Mouse (Mus musculus) G1E (cell line): Measurements from ENCODE around the gene Ugt1a10. TPM values are rescaled to one million over a fixed set of nuclear protein-coding genes. Genes with fewer than 3 reads are reported as not detected.

Source experiments
- ATAC-seq: 2 replicates; pipeline ENCODE4 v1.8.0; 2016; ENCODE audit warnings: mild to moderate bottlenecking; ENCODE audit not compliant: insufficient number of reproducible peaks, poor library complexity, low FRiP score, severe bottlenecking; ENCODE audit errors: extremely low read depth
- DNase-seq: peaks from one replicate; pipeline ENCODE4 v3.0.0; 2012; ENCODE audit warnings: low spot score
- H3K27me3 ChIP-seq: 2 replicates; pipeline ENCODE4 v1.6.1; 2012; ENCODE audit warnings: mild to moderate bottlenecking, low read length, inconsistent platforms; ENCODE audit not compliant: insufficient read depth
- H3K36me3 ChIP-seq: replicated peaks from 2 replicates; pipeline ENCODE3; 2012; ENCODE audit warnings: mild to moderate bottlenecking, inconsistent platforms
- H3K4me1 ChIP-seq: 2 replicates; pipeline ENCODE4 v1.6.1; 2012; ENCODE audit warnings: low read depth, low read length, inconsistent platforms, mixed read lengths; ENCODE audit not compliant: insufficient read depth
- H3K4me3 ChIP-seq: 2 replicates; pipeline ENCODE4 v1.5.1; 2012; ENCODE audit warnings: low read depth, mild to moderate bottlenecking, inconsistent platforms, low read length, moderate library complexity, mixed read lengths
- H3K9me3 ChIP-seq: replicated peaks from 2 replicates; pipeline ENCODE4 v1.6.1; 2012; ENCODE audit warnings: inconsistent platforms
- CTCF ChIP-seq: IDR thresholded peaks from 2 replicates; pipeline ENCODE4 v1.5.1; 2012; ENCODE audit warnings: low read depth, low read length, inconsistent platforms, mixed read lengths
- GATA1 ChIP-seq: IDR thresholded peaks from 2 replicates; pipeline ENCODE4 v1.6.1; 2012; ENCODE audit warnings: borderline replicate concordance, low read length, inconsistent platforms, mixed read lengths
- GATA2 ChIP-seq: IDR thresholded peaks from 2 replicates; pipeline ENCODE4 v1.6.1; 2012; ENCODE audit warnings: low read depth, low read length, inconsistent platforms, borderline replicate concordance
- POLR2AphosphoS5 ChIP-seq: IDR thresholded peaks from 2 replicates; pipeline ENCODE4 v1.6.1; 2012; ENCODE audit warnings: low read depth, low read length, inconsistent platforms; ENCODE audit not compliant: insufficient replicate concordance
- TAL1 ChIP-seq: conservative IDR thresholded peaks from 2 replicates; pipeline ENCODE4 v1.6.1; 2012; ENCODE audit warnings: low read depth, low read length, inconsistent platforms, mixed read lengths
- polyA plus RNA-seq: library from polyadenylated mRNA; stranded (reverse); fragments of >175 nt; gene quantifications from 2 replicates; pipeline ENCODE4 v1.2.3, GENCODE M21; 2012
- total RNA-seq, 2 experiments: library from RNA; stranded (forward) in 1 of 2; stranded (reverse) in 1 of 2; fragments of 200-1000 nt in 1 of 2; fragments of >200 nt in 1 of 2; fragmentation: Nextera tagmentation in 1 of 2; gene quantifications; 2 replicates each; pipeline ENCODE4 v1.2.3; 2014 to 2017

The Ugt1a10 gene
- total and polyA plus RNA-seq, 3 experiments = 0.05 TPM; not detected in 2

GRCm38 (mm10) chr1:88225741-88226140, 170.6 kb downstream of the Ugt1a10 start:
- ATAC-seq = no peak
- no peaks in the 10 kb centered on the region for H3K9me3 ChIP-seq

GRCm38 (mm10) chr1:88226670-88227379, 171.6 kb downstream of the Ugt1a10 start, which contains the start of gene Mroh2a:
TSS of gene Mroh2a (plus strand) at chr1:88226986.
- ATAC-seq = no peak
- H3K4me3 ChIP-seq = no peak within 1 kb of the TSS
- no peak for DNase-seq
- no peaks in the 10 kb centered on the region for H3K4me1 ChIP-seq
- no peaks in the 10 kb centered on the region for H3K9me3 ChIP-seq
- TF ChIP-seq TAL1 (no peak), GATA2 (no peak), GATA1 (no peak), CTCF (no peak), POLR2AphosphoS5 (no peak)
- no peaks in the 10 kb centered on the region for H3K36me3 ChIP-seq
- no peaks in the 10 kb centered on the region for H3K27me3 ChIP-seq

More at GRCm38 (mm10) chr1:88225741-88226140, 170.6 kb downstream of the Ugt1a10 start:
- no peak for TF ChIP-seq TAL1
- no peak for TF ChIP-seq POLR2AphosphoS5
- TF ChIP-seq CTCF = no peak
- TF ChIP-seq GATA1 = no peak
- TF ChIP-seq GATA2 = no peak
- H3K4me3 ChIP-seq = no peak overlapping the region
- H3K27me3 ChIP-seq = no peaks in the 10 kb centered on the region
- H3K36me3 ChIP-seq = no peaks in the 10 kb centered on the region
- no peak for DNase-seq
- H3K4me1 ChIP-seq = no peaks in the 10 kb centered on the region

GRCm38 (mm10) chr1:88227482-88227881, 172.3 kb downstream of the Ugt1a10 start:
- Histone ChIP-seq H3K27me3 (no peaks in the 10 kb centered on the region), H3K4me3 (no peak overlapping the region), H3K36me3 (no peaks in the 10 kb centered on the region), H3K9me3 (no peaks in the 10 kb centered on the region), H3K4me1 (no peaks in the 10 kb centered on the region)
- ATAC-seq = no peak
- DNase-seq = no peak
- TF ChIP-seq TAL1 (no peak), GATA2 (no peak), POLR2AphosphoS5 (no peak)

GRCm38 (mm10) chr1:88228121-88228520, 172.9 kb downstream of the Ugt1a10 start:
- ATAC-seq (no peak), DNase-seq (no peak)
- peak; percentile 2; the same call in 1 of the 2 replicates for TF ChIP-seq CTCF
- no peak for TF ChIP-seq TAL1
- H3K4me1 ChIP-seq = no peaks in the 10 kb centered on the region
- no peaks in the 10 kb centered on the region for H3K27me3 ChIP-seq
- H3K4me3 ChIP-seq = no peak overlapping the region
- no peaks in the 10 kb centered on the region for H3K9me3 ChIP-seq
- H3K36me3 ChIP-seq = no peaks in the 10 kb centered on the region

GRCm38 (mm10) chr1:88229566-88229965, 174.4 kb downstream of the Ugt1a10 start:
- H3K36me3 ChIP-seq = no peaks in the 10 kb centered on the region
- H3K4me3 ChIP-seq = no peak overlapping the region
- ATAC-seq (no peak), DNase-seq (no peak)
- H3K4me1 ChIP-seq = no peaks in the 10 kb centered on the region
- no peaks in the 10 kb centered on the region for H3K27me3 ChIP-seq
- TF ChIP-seq CTCF (no peak), GATA2 (no peak), POLR2AphosphoS5 (no peak; the same call in 1 of the 2 replicates), TAL1 (no peak), GATA1 (no peak)
- no peaks in the 10 kb centered on the region for H3K9me3 ChIP-seq

GRCm38 (mm10) chr1:88229986-88230385, 174.8 kb downstream of the Ugt1a10 start:
- Histone ChIP-seq H3K4me1 (no peaks in the 10 kb centered on the region), H3K27me3 (peaks cover 4% of the 10 kb centered on the region; the same call in 1 of the 2 replicates), H3K4me3 (no peak overlapping the region), H3K36me3 (no peaks in the 10 kb centered on the region), H3K9me3 (no peaks in the 10 kb centered on the region)
- TF ChIP-seq GATA2 (no peak), POLR2AphosphoS5 (0 out of 2 replicates have a peak, but pooled peaks have one; percentile 29)
- no peak for DNase-seq
- ATAC-seq = no peak

GRCm38 (mm10) chr1:88230421-88230820, 175.2 kb downstream of the Ugt1a10 start:
- no peaks in the 10 kb centered on the region for H3K4me1 ChIP-seq
- DNase-seq = no peak
- H3K4me3 ChIP-seq = no peak overlapping the region
- no peak for ATAC-seq
- no peaks in the 10 kb centered on the region for H3K9me3 ChIP-seq
- H3K27me3 ChIP-seq = peaks cover 6% of the 10 kb centered on the region; the same call in 1 of the 2 replicates
- no peaks in the 10 kb centered on the region for H3K36me3 ChIP-seq
- TF ChIP-seq TAL1 (no peak), GATA1 (no peak), GATA2 (no peak), CTCF (no peak), POLR2AphosphoS5 (0 out of 2 replicates have a peak, but pooled peaks have one; percentile 24)
